Mouse (Mus musculus) brain, embryonic 18.5 days (tissue): ENCODE results near the gene Cdk11b.

Experiments
- DNase-seq: peaks from one replicate; pipeline ENCODE4 v3.0.0-alpha.2; 2012; ENCODE audit warnings: low read depth, low spot score

The Cdk11b gene

DNA sequence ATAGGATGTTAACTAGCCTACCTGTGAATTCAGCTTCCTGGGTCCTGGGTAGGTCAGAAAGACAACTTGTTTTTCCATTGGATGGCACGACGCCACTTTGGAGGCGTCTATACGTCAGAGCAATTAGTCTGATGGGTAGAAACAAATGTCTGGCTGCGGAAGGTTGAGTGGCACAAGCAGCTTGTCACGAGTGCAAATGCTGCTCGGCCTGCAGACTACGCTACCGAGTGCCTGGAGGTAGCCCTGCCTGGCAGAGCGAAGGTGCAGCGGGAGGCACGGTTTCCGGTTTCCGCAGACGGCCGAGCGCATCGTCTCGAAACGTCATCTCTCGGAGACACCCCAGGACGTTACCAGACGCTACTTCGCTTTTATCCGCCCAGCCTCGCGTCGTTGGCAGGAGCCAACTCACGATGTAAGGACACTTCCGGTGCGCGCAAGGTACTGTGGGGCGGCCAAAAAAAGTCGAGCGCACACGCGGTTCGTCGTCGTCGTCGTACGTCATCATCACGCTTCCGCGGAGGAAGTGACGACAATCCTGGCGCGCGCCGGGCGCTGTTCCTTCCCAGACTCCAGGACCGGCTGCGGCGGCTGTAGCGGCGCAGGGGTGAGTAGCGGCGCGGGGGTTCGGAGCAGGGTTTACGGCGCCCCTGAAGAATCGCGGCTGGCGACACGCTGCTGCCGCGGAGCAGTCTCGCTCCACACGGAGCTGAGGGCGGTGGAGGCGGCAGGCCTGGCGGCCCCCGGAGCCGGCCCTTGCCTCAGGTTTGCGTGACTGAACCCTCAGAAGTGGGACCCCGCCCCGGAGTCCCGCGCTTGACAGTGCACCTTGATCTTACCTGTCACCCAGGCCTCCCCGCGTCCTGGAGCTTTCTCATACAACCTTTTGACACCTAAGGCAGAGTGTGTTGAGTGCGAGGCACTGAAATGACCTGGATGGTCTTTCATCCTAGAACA lies at the start of gene Cdk11b:
Gene Cdk11b, plus strand, starts transcription at position 517 of the 954 bp plus-strand sequence.
- DNase-seq: peak; percentile 99

DNA sequence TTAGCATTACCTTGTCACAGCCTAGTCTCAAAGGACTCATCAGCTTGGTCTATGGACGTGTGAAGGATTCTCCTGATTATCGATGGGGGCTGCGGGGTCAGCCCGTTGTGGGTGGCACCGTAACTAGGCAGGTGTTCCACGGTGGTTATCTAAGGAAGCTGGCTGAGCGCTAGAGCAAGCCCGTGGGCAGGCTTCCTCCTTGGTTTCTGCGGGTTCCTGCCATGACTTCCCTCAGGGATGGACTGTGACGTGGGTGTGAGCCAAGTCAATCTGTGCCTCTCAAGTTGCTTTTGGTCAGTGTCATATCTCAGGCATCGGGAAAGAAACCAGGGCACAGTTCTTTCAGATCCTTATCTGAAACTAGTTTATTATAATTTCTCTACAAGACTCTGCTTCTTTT lies 49.7 kb upstream of the Cdk11b start:
- no peak for DNase-seq

- no peak for DNase-seq
Observed at GRCm38 (mm10) chr4:155575521-155575920, 49.1 kb upstream of the Cdk11b start.

GRCm38 (mm10) chr4:155577132-155577531 lies 47.5 kb upstream of the Cdk11b start:
- no peak for DNase-seq

- DNase-seq: no peak
Observed at GRCm38 (mm10) chr4:155577741-155578140, 46.9 kb upstream of the Cdk11b start.

GRCm38 (mm10) chr4:155578336-155579125 lies 46.1 kb upstream of the Cdk11b start:
- no peak for DNase-seq

DNA sequence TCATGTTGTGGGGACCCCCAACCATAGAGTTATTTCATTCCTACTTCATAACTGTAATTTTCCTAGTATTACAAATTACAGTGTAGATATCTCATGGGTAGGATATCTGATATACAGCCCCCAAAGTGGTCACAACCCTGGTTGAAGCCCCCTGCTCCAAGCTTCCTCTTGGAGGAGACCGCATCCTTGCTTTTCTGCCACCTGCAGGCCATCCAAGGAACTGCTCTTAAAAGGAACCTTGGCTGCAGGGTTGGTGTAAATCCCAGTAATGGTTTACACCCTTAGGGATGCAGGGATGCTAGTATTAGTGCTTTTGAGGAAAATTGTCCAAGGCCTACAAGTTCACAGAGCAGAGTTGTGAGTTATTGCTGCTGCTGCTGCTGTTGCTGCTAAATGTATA lies 44.2 kb upstream of the Cdk11b start:
- DNase-seq: no peak

GRCm38 (mm10) chr4:155582279-155582905 lies 42.3 kb upstream of the Cdk11b start:
- DNase-seq: no peak

- DNase-seq: no peak
Observed at GRCm38 (mm10) chr4:155589356-155589755, 35.3 kb upstream of the Cdk11b start.

DNA sequence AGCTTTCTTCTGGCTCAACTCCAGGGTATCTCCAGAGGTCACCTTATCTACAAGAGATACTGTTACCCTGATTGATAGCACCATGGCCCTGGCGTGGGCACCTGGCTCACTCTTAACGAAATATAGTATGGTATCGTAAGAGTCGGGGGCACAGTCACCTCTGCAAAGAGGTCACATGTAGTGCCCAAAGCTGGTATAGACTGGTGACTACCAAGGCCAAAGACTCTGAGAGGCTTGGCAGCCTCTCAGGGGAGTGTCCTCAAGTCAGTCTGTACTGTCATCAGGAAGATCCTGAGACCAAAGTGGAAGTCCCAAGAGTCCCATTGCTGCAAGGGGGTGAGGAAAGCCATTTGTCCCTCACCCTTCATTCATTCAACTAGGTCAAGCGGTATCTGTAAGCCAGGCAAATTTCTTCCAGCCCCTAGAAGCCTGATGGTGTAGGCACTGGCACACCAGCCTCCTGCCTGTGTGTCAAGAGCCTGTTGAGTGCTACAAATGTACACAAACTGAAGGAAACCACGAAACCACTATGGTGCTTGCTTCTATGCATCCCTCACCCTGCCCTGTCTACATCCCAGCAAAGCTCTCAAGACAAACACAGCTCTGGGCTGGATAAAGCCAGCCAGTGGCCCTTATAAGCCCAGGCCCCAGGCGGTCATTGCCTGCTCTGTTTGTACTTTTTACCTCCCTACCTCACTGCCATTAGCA lies 33.5 kb upstream of the Cdk11b start:
- DNase-seq: no peak

GRCm38 (mm10) chr4:155593780-155594179 lies 30.9 kb upstream of the Cdk11b start:
- no peak for DNase-seq

DNA sequence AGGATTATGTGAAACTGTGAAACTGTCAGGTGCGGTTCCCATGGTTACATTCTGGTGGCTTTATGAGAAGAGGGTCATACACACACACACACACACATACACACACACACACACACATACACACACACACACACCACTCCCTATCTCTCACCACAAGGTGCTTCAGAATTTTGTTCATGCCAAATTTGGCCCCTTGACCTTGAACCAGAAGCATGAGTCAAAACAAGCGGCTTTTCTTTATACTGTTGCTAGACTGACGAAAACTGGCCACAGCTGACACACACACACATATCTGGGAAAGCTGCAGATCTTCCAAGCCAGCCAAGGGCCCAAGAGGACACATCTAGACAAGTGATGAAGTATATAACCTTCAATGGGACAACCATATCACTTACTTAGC lies 28.9 kb upstream of the Cdk11b start:
- DNase-seq: no peak

DNA sequence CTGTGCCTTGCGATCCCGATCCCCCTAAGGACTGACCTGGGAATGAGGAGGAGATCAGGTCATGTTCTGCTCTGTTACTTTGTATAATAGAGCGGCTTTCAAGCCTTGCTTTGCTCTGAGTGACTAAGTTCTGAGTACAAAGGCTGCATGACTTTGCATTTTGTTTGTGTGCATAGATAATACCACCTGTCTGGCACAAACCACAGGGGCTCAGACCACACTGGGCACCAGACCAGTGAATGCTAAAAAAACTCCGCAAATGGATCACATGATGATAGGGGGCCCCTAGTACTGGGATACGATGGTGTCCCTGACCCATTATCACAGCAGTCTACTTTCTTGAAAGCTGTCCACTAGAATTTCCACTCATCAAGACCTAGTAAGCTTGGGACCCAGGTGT lies 28.0 kb upstream of the Cdk11b start:
- no peak for DNase-seq

DNA sequence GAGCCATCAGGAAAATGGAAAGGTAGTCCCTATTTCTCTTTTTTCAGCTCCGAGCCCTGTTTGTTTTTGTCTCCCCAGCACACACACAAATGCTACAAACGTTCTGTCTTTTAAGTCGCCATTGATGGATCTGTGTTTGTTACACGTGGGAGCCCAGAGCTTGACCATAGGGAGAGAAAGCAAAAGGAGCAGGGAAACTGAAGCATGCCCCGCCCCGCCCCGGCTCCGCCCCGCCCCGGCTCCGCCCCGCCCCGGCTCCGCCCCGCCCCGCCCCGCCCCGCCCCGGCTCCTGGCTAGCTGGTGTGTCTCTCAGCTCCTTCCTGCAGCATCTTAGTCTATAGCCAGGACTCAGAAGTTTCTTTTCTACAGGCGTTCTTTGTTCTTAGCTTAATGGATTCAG lies 26.1 kb upstream of the Cdk11b start:
- DNase-seq: no peak

- DNase-seq: no peak
Observed at GRCm38 (mm10) chr4:155599901-155600825, 24.5 kb upstream of the Cdk11b start.

DNA sequence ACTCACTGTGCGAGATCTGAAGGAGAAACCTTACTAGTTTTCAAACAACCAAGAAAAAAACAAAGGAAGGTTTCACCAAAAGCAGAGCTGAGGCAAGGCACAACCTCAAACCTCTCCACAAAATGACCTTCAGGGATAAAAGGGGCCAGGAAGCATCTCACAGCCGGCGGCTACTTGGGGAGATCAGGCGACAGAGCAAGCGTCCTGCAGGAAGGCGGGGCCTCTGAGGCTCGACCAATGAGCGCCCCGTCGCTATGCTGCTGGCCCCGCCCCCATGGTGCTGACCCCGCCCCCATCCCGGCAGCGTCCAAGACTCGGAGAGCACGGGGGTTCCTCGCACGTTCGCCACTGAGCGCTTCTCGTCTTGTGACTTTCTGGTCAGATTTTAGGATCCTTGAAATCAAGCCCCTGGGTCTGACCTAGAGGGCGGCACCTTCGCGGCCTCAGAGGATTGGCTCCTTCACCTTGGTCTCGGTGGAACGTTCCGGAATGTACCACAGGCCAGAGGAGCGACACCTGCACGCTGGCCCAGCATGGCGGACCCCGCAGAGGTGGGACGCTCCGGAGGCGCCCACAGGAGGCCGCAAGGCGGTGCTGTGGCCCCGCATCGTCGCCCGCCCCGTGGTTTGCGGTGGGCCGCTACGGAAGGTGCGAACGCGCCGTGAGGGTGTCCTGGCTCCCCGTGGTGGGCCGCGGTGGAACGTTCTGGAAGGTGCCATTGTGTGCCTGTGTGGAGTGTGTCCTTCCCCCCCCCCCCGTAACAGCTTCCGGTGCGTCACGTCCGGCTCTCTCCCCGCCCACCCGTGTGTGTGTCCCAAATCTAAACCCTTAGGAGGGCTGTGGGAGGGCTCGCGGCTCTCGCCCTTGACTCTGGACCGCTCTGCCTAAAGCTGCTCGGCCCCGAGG lies 23.3 kb upstream of the Cdk11b start, which contains the start of gene Slc35e2:
Gene Slc35e2, plus strand, starts transcription at position 326 of the 906 bp plus-strand sequence.
- peak; percentile 87 for DNase-seq

DNA sequence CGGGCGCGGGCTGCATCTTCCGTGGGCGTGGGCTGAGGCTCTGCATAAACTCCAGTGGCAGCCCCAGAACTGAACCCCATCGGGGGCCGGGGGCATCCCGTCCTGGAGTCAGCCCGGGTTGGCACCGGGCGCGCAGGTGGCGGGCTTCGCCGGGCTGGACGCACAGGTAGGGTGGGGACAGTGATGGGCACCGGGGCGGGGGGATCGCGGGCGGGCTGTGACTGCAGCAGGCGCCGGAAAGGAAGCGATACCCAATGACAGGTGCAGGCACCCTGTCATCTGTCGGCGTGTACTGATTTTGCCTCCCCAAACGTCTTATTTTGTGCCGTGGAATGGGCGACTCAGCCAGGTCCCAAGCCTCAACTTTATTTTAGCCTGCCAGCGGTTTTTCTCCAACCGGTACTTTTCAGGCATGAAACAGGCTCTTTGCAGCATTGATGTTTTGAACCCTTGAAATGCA lies 22.6 kb upstream of the Cdk11b start:
- DNase-seq: no peak

DNA sequence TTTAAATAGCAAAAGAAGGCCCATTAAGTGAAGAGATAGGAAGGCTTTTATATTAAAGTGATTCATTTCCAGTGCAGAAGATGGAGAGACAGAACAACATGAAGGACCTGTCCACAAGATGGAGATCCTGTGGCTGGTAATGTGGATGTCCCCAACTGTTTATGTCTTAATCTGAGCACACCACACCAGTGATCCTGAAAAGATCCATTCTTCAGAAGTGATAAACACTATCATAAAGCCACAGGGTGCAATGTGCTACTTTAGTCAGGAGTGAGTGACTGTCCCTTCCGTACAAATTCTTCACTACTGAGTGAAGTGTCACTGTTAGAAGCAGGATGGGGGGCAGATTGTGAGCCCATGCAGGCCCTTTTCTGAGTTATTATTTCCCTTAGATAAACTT lies 21.9 kb upstream of the Cdk11b start:
- no peak for DNase-seq

DNA sequence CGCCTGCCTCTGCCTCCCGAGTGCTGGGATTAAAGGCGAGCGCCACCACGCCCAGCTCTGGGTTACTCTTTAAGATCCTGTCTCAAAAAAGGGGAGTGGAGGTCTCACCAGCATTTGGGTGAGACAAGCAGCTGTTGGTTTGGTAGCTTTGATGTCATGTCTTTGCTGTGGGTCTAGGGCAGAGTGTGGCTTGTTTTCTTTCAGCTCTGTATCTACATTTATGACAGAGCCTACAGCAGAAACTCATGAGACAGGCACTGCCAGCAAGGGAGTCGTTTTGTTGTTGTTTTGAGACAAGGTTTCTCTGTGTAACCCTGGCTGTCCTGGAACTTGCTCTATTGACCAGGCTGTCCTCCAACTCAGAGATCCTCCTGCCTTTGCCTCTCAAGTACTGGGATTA lies 20.9 kb upstream of the Cdk11b start:
- no peak for DNase-seq
